Mouse (Mus musculus): ENCODE results near the gene Unc93b1. TPM values are rescaled to one million over a fixed set of nuclear protein-coding genes. Genes with fewer than 3 reads are reported as not detected.
A peak's percentile ranks its signal among the peaks of the same experiment; 100 is the strongest.
"Not testable (repeated sequence)": the region's sequence is repeated elsewhere in the genome, so short reads cannot be mapped to it uniquely, and the experiment has no call there.

The Unc93b1 gene
- polyA plus RNA-seq, 1 experiment: 55.7 TPM

- no peaks in the 10 kb centered on the region for H3K27me3 ChIP-seq (replicated peaks; ENCODE audit: control insufficient read depth, insufficient read depth, low read length)
- H3K27ac ChIP-seq (ENCODE audit: insufficient read depth, low read depth, low read length): peak within 1 kb of the TSS; percentile 51; the same call in 1 of the 2 replicates
- H3K4me1 ChIP-seq (ENCODE audit: control insufficient read depth, insufficient read depth, low read length): peaks cover 10% of the 10 kb centered on the region
- H3K36me3 ChIP-seq (ENCODE audit: control insufficient read depth, insufficient read depth, low read length): no peaks in the 10 kb centered on the region
- TF ChIP-seq CTCF (conservative IDR thresholded peaks at IDR 0.05; ENCODE audit: insufficient read depth, insufficient read length, low read depth, low read length) (no peak), POLR2A (IDR thresholded peaks at IDR 0.05; ENCODE audit: low read depth, low read length) (no peak)
- 46% methylated on average over 4 of the region's 4 CpGs for WGBS
- DNase-seq: peak; percentile 68
- H3K4me3 ChIP-seq (ENCODE audit: insufficient read depth, low read depth, low read length): no peak within 1 kb of the TSS
Observed at GRCm38 (mm10) chr19:3958470-3958869, 23.5 kb downstream of the Unc93b1 start, which contains the start of gene Aldh3b3. Gene Aldh3b3 (plus strand): TSS chr19:3958645.

GRCm38 (mm10) chr19:3959030-3959429, 24.0 kb downstream of the Unc93b1 start:
- Histone ChIP-seq H3K4me3 (ENCODE audit: insufficient read depth, low read depth, low read length) (no peak overlapping the region), H3K4me1 (ENCODE audit: control insufficient read depth, insufficient read depth, low read length) (peaks cover 10% of the 10 kb centered on the region), H3K27me3 (replicated peaks; ENCODE audit: control insufficient read depth, insufficient read depth, low read length) (no peaks in the 10 kb centered on the region), H3K27ac (ENCODE audit: insufficient read depth, low read depth, low read length) (peak overlapping the region; percentile 14; the same call in 1 of the 2 replicates), H3K36me3 (ENCODE audit: control insufficient read depth, insufficient read depth, low read length) (no peaks in the 10 kb centered on the region)
- peak; percentile 91 for DNase-seq
- TF ChIP-seq POLR2A (IDR thresholded peaks at IDR 0.05; ENCODE audit: low read depth, low read length): no peak
- no peak for TF ChIP-seq CTCF (conservative IDR thresholded peaks at IDR 0.05; ENCODE audit: insufficient read depth, insufficient read length, low read depth, low read length)

DNA sequence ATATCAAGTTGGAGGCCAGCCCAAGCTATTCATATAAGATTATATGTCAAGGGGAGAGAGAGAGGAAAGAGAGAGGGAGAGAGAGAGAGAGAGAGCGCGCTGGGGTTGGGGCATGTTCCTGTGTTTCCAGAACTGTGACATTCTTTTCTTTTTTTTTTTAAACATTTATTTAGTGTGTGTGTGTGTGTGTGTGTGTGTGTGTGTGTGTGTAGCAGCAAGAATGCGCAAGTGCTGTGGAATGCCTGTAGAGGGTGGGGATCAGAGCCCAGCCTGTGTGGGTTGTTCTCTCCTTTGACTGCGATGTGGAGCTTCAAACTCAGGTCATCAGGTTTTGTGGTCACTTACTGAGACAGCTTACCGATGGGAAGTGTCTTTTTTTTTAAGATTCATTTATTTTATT, 25.2 kb downstream of the Unc93b1 start:
- Histone ChIP-seq H3K4me3 (ENCODE audit: insufficient read depth, low read depth, low read length) (no peak overlapping the region), H3K27ac (ENCODE audit: insufficient read depth, low read depth, low read length) (no peak overlapping the region), H3K4me1 (ENCODE audit: control insufficient read depth, insufficient read depth, low read length) (peaks cover 10% of the 10 kb centered on the region), H3K36me3 (ENCODE audit: control insufficient read depth, insufficient read depth, low read length) (no peaks in the 10 kb centered on the region), H3K27me3 (replicated peaks; ENCODE audit: control insufficient read depth, insufficient read depth, low read length) (no peaks in the 10 kb centered on the region)
- no peak for DNase-seq
- TF ChIP-seq CTCF (conservative IDR thresholded peaks at IDR 0.05; ENCODE audit: insufficient read depth, insufficient read length, low read depth, low read length): no peak
- TF ChIP-seq POLR2A (IDR thresholded peaks at IDR 0.05; ENCODE audit: low read depth, low read length): no peak
- 66% methylated on average over 5 of the region's 5 CpGs for WGBS

DNA sequence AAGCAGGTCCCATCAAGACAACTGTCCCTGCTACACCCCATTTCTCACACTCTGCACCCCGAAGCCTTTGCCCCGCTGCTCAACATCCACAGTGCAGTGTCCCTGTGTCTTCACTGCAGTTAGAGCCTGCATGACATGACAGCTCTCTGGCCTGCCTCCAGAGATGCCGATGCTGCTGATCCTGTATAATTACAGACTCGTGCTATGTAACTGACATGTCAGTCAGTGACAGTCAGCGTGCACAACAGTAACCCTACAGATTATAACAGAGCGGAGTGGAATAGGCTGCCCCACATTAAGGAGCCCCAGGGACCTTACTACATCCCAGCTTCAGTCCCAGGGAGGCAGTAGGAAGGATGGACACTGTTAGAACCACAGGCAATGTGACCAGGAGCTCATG, 26.8 kb downstream of the Unc93b1 start:
- not testable (repeated sequence) for H3K27ac ChIP-seq (ENCODE audit: insufficient read depth, low read depth, low read length); DNase-seq; H3K4me3 ChIP-seq (ENCODE audit: insufficient read depth, low read depth, low read length); H3K36me3 ChIP-seq (ENCODE audit: control insufficient read depth, insufficient read depth, low read length); H3K27me3 ChIP-seq (replicated peaks; ENCODE audit: control insufficient read depth, insufficient read depth, low read length); H3K4me1 ChIP-seq (ENCODE audit: control insufficient read depth, insufficient read depth, low read length)
- WGBS: 95% methylated on average over 6 of the region's 6 CpGs

DNA sequence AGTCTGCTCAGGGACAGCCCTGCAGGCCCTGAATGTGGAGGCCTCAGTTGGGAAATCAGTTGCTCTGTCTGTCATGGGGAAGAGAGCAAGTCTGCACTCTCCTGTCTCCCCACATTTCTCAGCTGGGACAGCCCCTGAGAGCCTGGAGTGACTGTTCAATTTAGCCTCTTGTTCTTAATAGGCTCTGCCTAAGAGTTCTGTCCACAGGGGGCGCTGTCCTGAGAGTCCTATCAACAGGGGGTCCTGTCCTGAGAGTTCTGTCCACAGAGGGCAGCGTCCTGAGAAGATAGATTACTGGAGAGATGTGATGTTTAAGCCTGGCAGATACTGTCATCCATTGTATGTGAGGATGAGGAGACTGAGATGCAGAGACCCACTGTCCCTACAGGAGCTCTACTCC, 27.5 kb downstream of the Unc93b1 start:
- Histone ChIP-seq H3K4me3 (ENCODE audit: insufficient read depth, low read depth, low read length) (no peak overlapping the region), H3K4me1 (ENCODE audit: control insufficient read depth, insufficient read depth, low read length) (peaks cover 6% of the 10 kb centered on the region), H3K27ac (ENCODE audit: insufficient read depth, low read depth, low read length) (no peak overlapping the region), H3K27me3 (replicated peaks; ENCODE audit: control insufficient read depth, insufficient read depth, low read length) (no peaks in the 10 kb centered on the region), H3K36me3 (ENCODE audit: control insufficient read depth, insufficient read depth, low read length) (no peaks in the 10 kb centered on the region)
- 37% methylated on average over 2 of the region's 2 CpGs for WGBS
- DNase-seq: no peak
- TF ChIP-seq CTCF (conservative IDR thresholded peaks at IDR 0.05; ENCODE audit: insufficient read depth, insufficient read length, low read depth, low read length) (peak; percentile 23; the same call in 1 of the 2 replicates), POLR2A (IDR thresholded peaks at IDR 0.05; ENCODE audit: low read depth, low read length) (no peak)

- no peak for DNase-seq
- no peaks in the 10 kb centered on the region for H3K36me3 ChIP-seq (ENCODE audit: control insufficient read depth, insufficient read depth, low read length)
- 68% methylated on average over 4 of the region's 4 CpGs for WGBS
- no peak overlapping the region for H3K4me3 ChIP-seq (ENCODE audit: insufficient read depth, low read depth, low read length)
- H3K4me1 ChIP-seq (ENCODE audit: control insufficient read depth, insufficient read depth, low read length): no peaks in the 10 kb centered on the region
- no peak overlapping the region for H3K27ac ChIP-seq (ENCODE audit: insufficient read depth, low read depth, low read length)
- TF ChIP-seq POLR2A (IDR thresholded peaks at IDR 0.05; ENCODE audit: low read depth, low read length): no peak
- TF ChIP-seq CTCF (conservative IDR thresholded peaks at IDR 0.05; ENCODE audit: insufficient read depth, insufficient read length, low read depth, low read length): peak; percentile 25; the same call in 1 of the 2 replicates
- no peaks in the 10 kb centered on the region for H3K27me3 ChIP-seq (replicated peaks; ENCODE audit: control insufficient read depth, insufficient read depth, low read length)
Observed at GRCm38 (mm10) chr19:3964030-3964429, 29.0 kb downstream of the Unc93b1 start.

GRCm38 (mm10) chr19:3966330-3967075, 31.5 kb downstream of the Unc93b1 start:
- H3K27ac ChIP-seq (ENCODE audit: insufficient read depth, low read depth, low read length): no peak overlapping the region
- no peaks in the 10 kb centered on the region for H3K27me3 ChIP-seq (replicated peaks; ENCODE audit: control insufficient read depth, insufficient read depth, low read length)
- H3K36me3 ChIP-seq (ENCODE audit: control insufficient read depth, insufficient read depth, low read length): no peaks in the 10 kb centered on the region
- TF ChIP-seq POLR2A (IDR thresholded peaks at IDR 0.05; ENCODE audit: low read depth, low read length): no peak
- no peak for TF ChIP-seq CTCF (conservative IDR thresholded peaks at IDR 0.05; ENCODE audit: insufficient read depth, insufficient read length, low read depth, low read length)
- DNase-seq: no peak
- H3K4me1 ChIP-seq (ENCODE audit: control insufficient read depth, insufficient read depth, low read length): no peaks in the 10 kb centered on the region
- H3K4me3 ChIP-seq (ENCODE audit: insufficient read depth, low read depth, low read length): no peak overlapping the region
- WGBS: 74% methylated on average over 11 of the region's 11 CpGs

Data from kidney, adult 2 months (tissue).